Mouse (Mus musculus) megakaryocyte, adult 5-6 weeks (primary cell): ENCODE measurements at regions not wholly inside any gene's neighbourhood (a gene's known extent, or its start where the extent isn't known, plus 50 kb on each side); places are given as distances from the start of the nearest gene placed in this dataset.

Source experiments
- ATAC-seq: 2 replicates; pipeline ENCODE4 v1.8.0; 2016; ENCODE audit warnings: mild to moderate bottlenecking, inconsistent platforms; ENCODE audit not compliant: poor library complexity, severe bottlenecking

DNA sequence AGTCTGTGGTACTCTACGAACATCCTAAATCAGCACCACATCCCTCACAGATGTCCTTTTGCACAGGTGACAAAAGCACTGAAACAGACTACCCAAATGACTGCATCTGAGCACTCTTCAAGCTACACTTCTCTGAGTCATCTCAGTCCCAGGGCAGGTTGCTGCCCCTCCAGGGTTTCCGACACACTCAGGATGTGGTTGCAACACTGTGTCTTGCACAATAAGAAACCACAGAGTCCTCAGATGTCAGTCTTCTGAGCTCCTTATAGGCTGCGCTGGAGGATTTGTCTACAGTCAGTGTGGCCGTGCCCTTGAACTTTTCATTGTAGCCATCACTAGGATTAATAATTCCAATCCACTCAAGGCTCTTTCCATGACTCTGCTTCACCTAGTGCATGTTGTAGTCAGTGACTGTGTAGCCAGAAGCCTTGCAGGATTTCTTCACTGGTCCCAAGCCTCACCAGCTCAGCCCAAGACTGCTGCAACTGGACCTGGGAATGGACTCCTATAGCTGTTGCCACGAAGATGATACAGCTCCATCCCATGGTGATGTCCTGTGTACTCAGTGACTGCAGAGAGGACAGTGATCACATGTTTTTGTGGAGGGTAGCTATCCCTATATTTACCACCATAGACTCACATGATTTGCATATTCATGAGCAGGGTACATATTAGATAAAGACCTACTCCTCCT lies 1103.3 kb upstream of the Tenm3 start:
- peak; percentile 70 for ATAC-seq

DNA sequence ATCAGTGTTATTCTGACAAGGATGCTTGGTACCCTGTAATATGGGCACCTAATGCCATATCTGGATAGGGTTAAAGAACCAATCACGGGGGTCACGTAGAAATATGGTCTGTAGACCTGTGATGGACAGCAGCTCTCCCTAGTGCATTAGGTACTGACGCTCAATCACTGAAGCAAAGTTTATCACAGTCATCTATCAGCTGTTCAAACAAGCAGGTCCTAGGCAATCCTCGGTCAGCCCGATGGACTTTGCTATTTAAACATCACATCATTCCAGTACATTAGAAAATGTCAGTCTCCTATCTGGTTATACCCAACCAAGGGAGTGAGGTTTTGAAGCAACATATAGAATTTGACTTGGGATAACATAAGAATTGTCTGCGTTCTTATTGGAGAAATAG lies 1088.4 kb upstream of the Tenm3 start:
- no peak for ATAC-seq

DNA sequence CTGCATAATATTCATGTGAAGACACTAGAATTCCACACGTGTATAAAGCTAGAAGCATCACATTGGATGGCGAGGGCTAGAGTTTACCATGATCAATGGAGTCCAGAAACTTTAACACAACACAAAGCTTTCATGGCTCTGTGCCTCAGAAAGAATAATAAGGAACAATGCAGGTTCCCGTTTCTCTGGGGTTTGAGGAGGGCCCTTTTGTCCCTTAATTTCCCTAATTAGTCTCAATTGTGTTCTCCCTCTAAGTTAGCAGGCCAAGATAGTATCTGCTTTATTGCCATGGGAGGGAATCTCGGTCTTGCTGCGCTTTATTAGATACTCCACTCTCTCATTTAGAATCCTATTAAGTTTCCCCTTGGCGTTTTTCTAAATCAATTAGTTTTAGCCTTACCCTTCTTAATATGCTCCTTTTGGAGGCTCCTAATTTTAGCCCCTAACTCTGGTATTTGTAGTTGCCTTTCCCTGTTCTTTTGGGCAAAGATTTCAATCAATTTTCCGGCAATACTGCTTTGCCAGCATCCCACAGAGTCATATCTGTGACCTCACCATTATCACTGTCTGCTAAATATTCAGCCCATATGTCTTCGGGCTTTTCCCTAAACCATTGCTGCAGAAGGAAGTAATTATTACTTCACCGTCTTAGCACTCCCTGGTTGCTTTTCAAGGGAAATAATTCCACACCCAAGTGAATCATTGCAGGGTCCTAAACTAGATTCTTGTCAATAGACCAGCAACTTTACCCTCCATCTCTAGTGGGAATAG lies 1082.8 kb upstream of the Tenm3 start:
- no peak for ATAC-seq

DNA sequence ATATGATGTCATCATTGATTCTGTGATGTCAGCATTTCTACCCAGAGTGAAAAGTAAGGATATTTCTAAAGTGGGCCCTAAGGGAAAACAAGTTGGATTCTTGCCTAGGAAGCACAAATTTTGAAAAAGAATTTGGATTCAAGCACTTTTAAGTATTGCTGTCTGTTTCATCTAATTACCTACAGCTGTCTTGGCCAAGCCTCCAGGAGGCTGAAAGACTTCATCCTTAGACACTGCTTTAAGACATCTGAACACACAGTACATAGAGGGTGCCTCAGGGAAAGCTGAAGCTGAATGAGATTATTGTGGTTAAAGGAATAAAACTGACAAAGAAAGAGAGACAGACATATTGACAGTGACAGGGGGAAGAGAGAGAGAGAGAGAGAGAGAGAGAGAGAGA lies 1061.3 kb upstream of the Tenm3 start:
- ATAC-seq: no peak

DNA sequence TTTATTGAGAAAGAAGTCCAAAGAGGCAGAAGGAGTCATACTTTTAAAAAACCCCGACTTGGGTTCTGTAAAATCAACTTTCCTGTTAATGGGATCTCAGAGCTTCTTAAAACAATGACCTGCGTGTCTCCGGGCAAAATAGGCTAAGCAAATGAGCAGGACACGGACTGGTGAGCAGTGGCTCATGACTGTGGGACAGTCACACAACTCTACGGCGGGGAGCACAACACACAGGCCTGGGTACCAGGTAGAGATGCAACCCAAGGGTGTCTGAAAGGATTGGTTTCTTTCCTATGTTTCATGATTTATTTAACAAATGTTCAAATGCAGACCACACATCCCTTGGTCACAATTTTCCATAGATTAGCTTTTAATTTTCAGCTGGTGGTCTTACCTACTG lies 1058.3 kb upstream of the Tenm3 start:
- ATAC-seq: no peak

DNA sequence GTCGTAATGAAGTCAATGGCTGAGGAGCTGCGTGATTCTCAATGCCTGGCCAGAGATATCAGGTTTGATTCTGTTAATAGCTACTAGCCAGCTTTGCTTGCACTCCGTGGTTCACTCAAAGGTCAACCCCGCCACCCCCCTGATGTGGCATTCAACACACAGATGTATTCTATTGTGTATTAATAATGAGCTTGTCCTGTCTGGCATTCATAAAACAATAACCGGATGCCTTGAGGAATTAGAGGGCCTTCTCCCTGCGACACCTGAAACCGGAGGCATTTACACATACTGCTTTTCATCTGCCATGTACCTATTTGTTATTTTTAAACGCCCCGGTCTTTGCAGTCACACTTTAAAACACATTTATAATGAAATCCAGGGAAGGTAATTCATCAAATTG lies 1057.8 kb upstream of the Tenm3 start:
- no peak for ATAC-seq
